Comparison of ENCODE assay signal across 12 mouse cellular contexts in the genomic region with DNA sequence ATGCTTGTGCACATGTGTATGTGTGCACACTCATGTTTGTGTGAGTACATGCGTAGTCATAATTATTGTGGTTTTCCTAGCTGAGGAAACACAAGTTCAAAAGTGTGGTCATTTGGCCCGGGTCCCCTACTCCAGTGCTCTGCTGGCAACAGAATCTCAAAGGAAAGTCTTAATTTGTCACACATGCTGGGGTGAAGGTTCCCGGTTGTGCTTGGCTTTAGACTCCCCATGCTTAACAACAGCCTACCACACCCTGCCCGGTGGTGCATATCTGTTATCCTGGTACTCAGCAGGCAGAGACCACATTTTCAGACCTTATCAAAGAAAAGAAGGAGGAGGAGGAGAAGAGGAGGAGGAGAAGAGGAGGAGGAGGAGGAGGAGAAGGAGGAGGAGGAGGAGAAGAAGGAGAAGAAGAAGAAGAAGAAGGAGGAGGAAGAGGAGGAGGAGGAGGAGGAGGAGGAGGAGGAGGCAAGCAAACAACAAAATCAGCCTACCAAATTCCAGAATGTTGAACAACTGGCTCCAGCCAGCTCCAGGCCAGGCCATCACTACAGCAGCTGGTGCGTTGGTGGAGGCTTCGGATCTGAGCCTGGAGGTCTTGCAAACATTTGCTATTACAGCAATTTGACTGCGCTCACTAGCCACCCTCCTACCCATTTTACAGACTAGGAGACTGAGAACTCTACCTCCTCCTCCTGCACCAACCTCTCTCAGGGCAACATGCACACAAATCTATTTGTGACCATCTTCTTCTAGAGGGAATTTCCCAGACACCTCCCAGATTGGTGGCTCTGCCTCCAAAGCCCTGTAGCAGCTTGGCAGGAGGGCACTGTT. TPM values are rescaled to one million over a fixed set of nuclear protein-coding genes. Genes with fewer than 3 reads are reported as not detected.
A peak's percentile ranks its signal among the peaks of the same experiment; 100 is the strongest.
DNase-seq lines count a peak whose midpoint lies in the region; ATAC-seq and TF ChIP-seq lines count a peak whose summit lies in the region.
"Had no signal": no experiment of that assay in that cellular context is flagged by ENCODE, and none has a peak within 500 bp of the region (broad histone marks: within the 10 kb centered on the region; RNA-seq: fewer than 3 reads in every experiment).

No protein-coding gene starts in this region.

- no peak overlapping the region for H3K4me3 ChIP-seq in hindbrain, embryonic 15.5 days
- no peak overlapping the region for H3K4me3 ChIP-seq in hindbrain, embryonic 16.5 days (ENCODE audit: low read length)
- H3K4me3 ChIP-seq in heart, embryonic 12.5 days = no peak overlapping the region
- no peak overlapping the region for H3K4me3 ChIP-seq in liver, embryonic 13.5 days (replicated peaks)
- no peak overlapping the region for H3K4me3 ChIP-seq in lung, postnatal 0 days (ENCODE audit: low read depth, low read length)
- H3K4me3 ChIP-seq: embryonic facial prominence, embryonic 12.5 days had no signal

- H3K9me3 ChIP-seq in hindbrain, embryonic 15.5 days = no peaks in the 10 kb centered on the region
- H3K9me3 ChIP-seq in hindbrain, embryonic 16.5 days (ENCODE audit: control insufficient read depth, low read length) = no peaks in the 10 kb centered on the region
- H3K9me3 ChIP-seq in heart, embryonic 12.5 days (replicated peaks) = no peaks in the 10 kb centered on the region
- H3K9me3 ChIP-seq in liver, embryonic 13.5 days (replicated peaks) = no peaks in the 10 kb centered on the region
- H3K9me3 ChIP-seq in lung, postnatal 0 days (ENCODE audit: low read length) = no peaks in the 10 kb centered on the region
- H3K9me3 ChIP-seq: embryonic facial prominence, embryonic 12.5 days had no signal

- no peaks in the 10 kb centered on the region for H3K27me3 ChIP-seq in hindbrain, embryonic 15.5 days
- no peaks in the 10 kb centered on the region for H3K27me3 ChIP-seq in hindbrain, embryonic 16.5 days (replicated peaks; ENCODE audit: control insufficient read depth, insufficient read depth, low read length)
- H3K27me3 ChIP-seq in heart, embryonic 12.5 days (replicated peaks) = 0 out of 2 replicates have a peak, but pooled peaks cover 3% of the 10 kb centered on the region
- H3K27me3 ChIP-seq in liver, embryonic 13.5 days = no peaks in the 10 kb centered on the region
- H3K27me3 ChIP-seq in lung, postnatal 0 days (replicated peaks; ENCODE audit: insufficient read depth, low read length) = no peaks in the 10 kb centered on the region
- H3K27me3 ChIP-seq: embryonic facial prominence, embryonic 12.5 days had no signal

- DNase-seq in Muller cell, postnatal 12 days (ENCODE audit: inconsistent ontology term) = peak; percentile 31
- DNase-seq in liver, embryonic 13.5 days = peak; percentile 63
- DNase-seq in lung, postnatal 0 days (ENCODE audit: low spot score) = no peak
- no peak for DNase-seq in embryo, embryonic 10.5 days (ENCODE audit: low spot score)

- H3K9ac ChIP-seq in hindbrain, embryonic 15.5 days = no peak overlapping the region
- H3K9ac ChIP-seq in hindbrain, embryonic 16.5 days (ENCODE audit: low read depth, low read length) = no peak overlapping the region
- 0 out of 2 replicates have a peak overlapping the region, but pooled peaks have one; percentile 8 for H3K9ac ChIP-seq in heart, embryonic 12.5 days
- 0 out of 2 replicates have a peak overlapping the region, but pooled peaks have one; percentile 51 for H3K9ac ChIP-seq in liver, embryonic 13.5 days
- H3K9ac ChIP-seq in lung, postnatal 0 days (replicated peaks; ENCODE audit: low read depth) = no peak overlapping the region
- H3K9ac ChIP-seq: embryonic facial prominence, embryonic 12.5 days; lung, embryonic 14.5 days had no signal

- no peak for TF ChIP-seq EP300 in lung, postnatal 0 days (IDR thresholded peaks at IDR 0.05)

- H3K4me1 ChIP-seq in hindbrain, embryonic 15.5 days (replicated peaks) = peaks cover 16% of the 10 kb centered on the region
- peaks cover 3% of the 10 kb centered on the region for H3K4me1 ChIP-seq in hindbrain, embryonic 16.5 days (ENCODE audit: control insufficient read depth, insufficient read depth, low read depth, low read length)
- peaks cover 27% of the 10 kb centered on the region for H3K4me1 ChIP-seq in heart, embryonic 12.5 days (replicated peaks)
- H3K4me1 ChIP-seq in liver, embryonic 13.5 days (replicated peaks) = peaks cover 55% of the 10 kb centered on the region
- H3K4me1 ChIP-seq in lung, postnatal 0 days (ENCODE audit: insufficient read depth, low read depth, low read length) = no peaks in the 10 kb centered on the region

- WGBS in hindbrain, embryonic 15.5 days = 66% methylated on average over 7 of the region's 7 CpGs
- 70% methylated on average over 7 of the region's 7 CpGs for WGBS in hindbrain, embryonic 16.5 days
- 55% methylated on average over 7 of the region's 7 CpGs for WGBS in heart, embryonic 12.5 days
- WGBS in liver, embryonic 13.5 days (ENCODE audit: insufficient replicate concordance) = 37% methylated on average over 7 of the region's 7 CpGs
- 47% methylated on average over 7 of the region's 7 CpGs for WGBS in lung, postnatal 0 days

- no peaks in the 10 kb centered on the region for H3K36me3 ChIP-seq in hindbrain, embryonic 15.5 days
- H3K36me3 ChIP-seq in hindbrain, embryonic 16.5 days (ENCODE audit: control insufficient read depth, insufficient read depth, low read length) = no peaks in the 10 kb centered on the region
- no peaks in the 10 kb centered on the region for H3K36me3 ChIP-seq in heart, embryonic 12.5 days
- H3K36me3 ChIP-seq in liver, embryonic 13.5 days = no peaks in the 10 kb centered on the region
- no peaks in the 10 kb centered on the region for H3K36me3 ChIP-seq in lung, postnatal 0 days (ENCODE audit: insufficient read depth, low read length)
- H3K36me3 ChIP-seq: embryonic facial prominence, embryonic 12.5 days had no signal

- TF ChIP-seq CTCF in lung, postnatal 0 days (IDR thresholded peaks at IDR 0.05) = no peak

- 0 out of 2 replicates have a peak overlapping the region, but pooled peaks have one; percentile 4 for H3K4me2 ChIP-seq in hindbrain, embryonic 15.5 days
- no peak overlapping the region for H3K4me2 ChIP-seq in hindbrain, embryonic 16.5 days (ENCODE audit: low read length)
- H3K4me2 ChIP-seq in heart, embryonic 12.5 days = 0 out of 2 replicates have a peak overlapping the region, but pooled peaks have one; percentile 8
- H3K4me2 ChIP-seq in liver, embryonic 13.5 days = peak overlapping the region; percentile 45
- no peak overlapping the region for H3K4me2 ChIP-seq in lung, postnatal 0 days (replicated peaks; ENCODE audit: low read depth, low read length)
- H3K4me2 ChIP-seq: embryonic facial prominence, embryonic 12.5 days; lung, embryonic 14.5 days had no signal

- no peak for ATAC-seq in hindbrain, embryonic 15.5 days (ENCODE audit: low FRiP score, low read depth)
- ATAC-seq in hindbrain, embryonic 16.5 days = no peak
- ATAC-seq in heart, embryonic 12.5 days (ENCODE audit: insufficient number of reproducible peaks, low FRiP score) = no peak
- peak; percentile 92 for ATAC-seq in liver, embryonic 13.5 days (ENCODE audit: low read depth)
- no peak for ATAC-seq in lung, postnatal 0 days
- no peak for ATAC-seq in megakaryocyte, adult 5-6 weeks (ENCODE audit: poor library complexity, severe bottlenecking)

- no peak overlapping the region for H3K27ac ChIP-seq in hindbrain, embryonic 15.5 days (replicated peaks)
- H3K27ac ChIP-seq in hindbrain, embryonic 16.5 days (ENCODE audit: low read depth, low read length) = no peak overlapping the region
- H3K27ac ChIP-seq in heart, embryonic 12.5 days (ENCODE audit: poor library complexity, severe bottlenecking) = peak overlapping the region; percentile 18; the same call in 1 of the 2 replicates
- peak overlapping the region; percentile 70 for H3K27ac ChIP-seq in liver, embryonic 13.5 days
- H3K27ac ChIP-seq in lung, postnatal 0 days (ENCODE audit: low read length) = no peak overlapping the region
- H3K27ac ChIP-seq: embryonic facial prominence, embryonic 12.5 days had no signal

RNA-seq across cellular contexts. Expression of gene 1700013G24Rik, which starts 5.5 kb away (rescaled TPM):
- polyA plus RNA-seq in hindbrain, embryonic 15.5 days (2015; fragmentation: Nextera tagmentation; extraction: Ambion mirVana) = not detected in 2 replicates
- not detected in 2 replicates for polyA plus RNA-seq in hindbrain, embryonic 16.5 days (2015; fragmentation: Nextera tagmentation; extraction: Ambion mirVana)
- not detected in 2 replicates for polyA plus RNA-seq in heart, embryonic 12.5 days (2016; fragmentation: Nextera tagmentation; extraction: Ambion mirVana)
- polyA plus RNA-seq in liver, embryonic 13.5 days (2015; fragmentation: Nextera tagmentation; extraction: Ambion mirVana) = not detected in 2 replicates
- not detected in 2 replicates for polyA plus RNA-seq in lung, postnatal 0 days (2015; fragmentation: Nextera tagmentation; extraction: Ambion mirVana)
- not detected in 2 replicates for total RNA-seq in megakaryocyte, adult 5-6 weeks (2015)
- not detected in 2 replicates for total RNA-seq in megakaryocyte, adult 5-6 weeks (2017)
- polyA plus RNA-seq: embryonic facial prominence, embryonic 12.5 days; intestine, embryonic 14.5 days; lung, embryonic 14.5 days; neural tube, embryonic 11.5 days had no signal

RNA-seq across cellular contexts. Expression of gene Cela3b, which starts 17.2 kb away (rescaled TPM):
- not detected in 2 replicates for polyA plus RNA-seq in hindbrain, embryonic 15.5 days (2015; fragmentation: Nextera tagmentation; extraction: Ambion mirVana)
- polyA plus RNA-seq in hindbrain, embryonic 16.5 days (2015; fragmentation: Nextera tagmentation; extraction: Ambion mirVana) = not detected in 2 replicates
- not detected in 2 replicates for polyA plus RNA-seq in heart, embryonic 12.5 days (2016; fragmentation: Nextera tagmentation; extraction: Ambion mirVana)
- polyA plus RNA-seq in liver, embryonic 13.5 days (2015; fragmentation: Nextera tagmentation; extraction: Ambion mirVana) = 0.17 TPM in 1 of 2 replicates, not detected in the other
- polyA plus RNA-seq in lung, postnatal 0 days (2015; fragmentation: Nextera tagmentation; extraction: Ambion mirVana) = not detected in 2 replicates
- total RNA-seq in megakaryocyte, adult 5-6 weeks (2015) = 0.30 TPM in 1 of 2 replicates, not detected in the other
- 1.7 TPM in 1 of 2 replicates, not detected in the other for total RNA-seq in megakaryocyte, adult 5-6 weeks (2017)
- polyA plus RNA-seq: embryonic facial prominence, embryonic 12.5 days; lung, embryonic 14.5 days; neural tube, embryonic 11.5 days had no signal

RNA-seq across cellular contexts. Expression of gene Hspg2, which starts 21.0 kb away (rescaled TPM):
- 6.0 and 6.9 TPM in 2 replicates for polyA plus RNA-seq in hindbrain, embryonic 15.5 days (2015; fragmentation: Nextera tagmentation; extraction: Ambion mirVana)
- 6.5 and 9.3 TPM in 2 replicates for polyA plus RNA-seq in hindbrain, embryonic 16.5 days (2015; fragmentation: Nextera tagmentation; extraction: Ambion mirVana)
- 51.8 and 61.5 TPM in 2 replicates for polyA plus RNA-seq in heart, embryonic 12.5 days (2016; fragmentation: Nextera tagmentation; extraction: Ambion mirVana)
- polyA plus RNA-seq in liver, embryonic 13.5 days (2015; fragmentation: Nextera tagmentation; extraction: Ambion mirVana) = 2.6 and 3.2 TPM in 2 replicates
- polyA plus RNA-seq in lung, postnatal 0 days (2015; fragmentation: Nextera tagmentation; extraction: Ambion mirVana) = 20.2 and 25.3 TPM in 2 replicates
- total RNA-seq in megakaryocyte, adult 5-6 weeks (2015) = under 0.01 TPM in 1 of 2 replicates, not detected in the other
- total RNA-seq in megakaryocyte, adult 5-6 weeks (2017) = 0.04 TPM in 2 replicates

RNA-seq across cellular contexts. Expression of gene Cela3a, which starts 38.0 kb away (rescaled TPM):
- polyA plus RNA-seq in hindbrain, embryonic 15.5 days (2015; fragmentation: Nextera tagmentation; extraction: Ambion mirVana) = not detected in 2 replicates
- polyA plus RNA-seq in hindbrain, embryonic 16.5 days (2015; fragmentation: Nextera tagmentation; extraction: Ambion mirVana) = not detected in 2 replicates
- not detected in 2 replicates for polyA plus RNA-seq in heart, embryonic 12.5 days (2016; fragmentation: Nextera tagmentation; extraction: Ambion mirVana)
- polyA plus RNA-seq in liver, embryonic 13.5 days (2015; fragmentation: Nextera tagmentation; extraction: Ambion mirVana) = not detected in 2 replicates
- not detected in 2 replicates for polyA plus RNA-seq in lung, postnatal 0 days (2015; fragmentation: Nextera tagmentation; extraction: Ambion mirVana)
- total RNA-seq in megakaryocyte, adult 5-6 weeks (2015) = not detected in 2 replicates
- total RNA-seq in megakaryocyte, adult 5-6 weeks (2017) = not detected in 2 replicates
- polyA plus RNA-seq: embryonic facial prominence, embryonic 12.5 days; intestine, embryonic 14.5 days; lung, embryonic 14.5 days; neural tube, embryonic 11.5 days had no signal

Comparison
In these comparisons a context has a peak if more than half of its experiments do, and no peak if none do; other contexts are left out.
1. H3K4me2 ChIP-seq: peak in hindbrain, embryonic 15.5 days (single experiment), heart, embryonic 12.5 days (single experiment) and liver, embryonic 13.5 days (single experiment); none in hindbrain, embryonic 16.5 days (single experiment) and lung, postnatal 0 days (single experiment).
2. H3K27ac ChIP-seq: peak in heart, embryonic 12.5 days (single experiment) and liver, embryonic 13.5 days (single experiment); none in hindbrain, embryonic 15.5 days (single experiment), hindbrain, embryonic 16.5 days (single experiment) and lung, postnatal 0 days (single experiment).
3. H3K9ac ChIP-seq: peak in heart, embryonic 12.5 days (single experiment) and liver, embryonic 13.5 days (single experiment); none in hindbrain, embryonic 15.5 days (single experiment), hindbrain, embryonic 16.5 days (single experiment) and lung, postnatal 0 days (single experiment).
4. DNase-seq: peak in Muller cell, postnatal 12 days (single experiment) and liver, embryonic 13.5 days (single experiment); none in lung, postnatal 0 days (single experiment) and embryo, embryonic 10.5 days (single experiment).